ENCODE assay signal across 9 mouse cellular contexts in genomic region chr5:33996694-33997045, GRCm38 (mm10). TPM values are rescaled to one million over a fixed set of nuclear protein-coding genes. Genes with fewer than 3 reads are reported as not detected.
DNase-seq lines count a peak whose midpoint lies in the region; ATAC-seq lines count a peak whose summit lies in the region.
"Had no signal": no experiment of that assay in that cellular context is flagged by ENCODE, and none has a peak within 500 bp of the region (broad histone marks: within the 10 kb centered on the region; RNA-seq: fewer than 3 reads in every experiment).

No protein-coding gene starts in this region.

- H3K4me2 ChIP-seq in kidney, embryonic 16.5 days (replicated peaks; ENCODE audit: low read depth, low read length): peak overlapping the region; percentile 97
- H3K4me2 ChIP-seq in embryonic facial prominence, embryonic 12.5 days (replicated peaks): peak overlapping the region; percentile 97
- peak overlapping the region; percentile 85 for H3K4me2 ChIP-seq in hindbrain, embryonic 15.5 days
- H3K4me2 ChIP-seq in midbrain, embryonic 15.5 days: peak overlapping the region; percentile 83

- no peak overlapping the region for H3K27ac ChIP-seq in kidney, embryonic 16.5 days (ENCODE audit: low read length)
- 0 out of 2 replicates have a peak overlapping the region, but pooled peaks have one; percentile 50 for H3K27ac ChIP-seq in embryonic facial prominence, embryonic 12.5 days
- peak overlapping the region; percentile 99 for H3K27ac ChIP-seq in hindbrain, embryonic 15.5 days (replicated peaks)
- H3K27ac ChIP-seq in midbrain, embryonic 15.5 days: peak overlapping the region; percentile 100

- peak overlapping the region; percentile 64 for H3K9ac ChIP-seq in kidney, embryonic 16.5 days (replicated peaks; ENCODE audit: low read length)
- peak overlapping the region; percentile 36 for H3K9ac ChIP-seq in embryonic facial prominence, embryonic 12.5 days
- H3K9ac ChIP-seq in hindbrain, embryonic 15.5 days: peak overlapping the region; percentile 83
- peak overlapping the region; percentile 98 for H3K9ac ChIP-seq in midbrain, embryonic 15.5 days

- peak; percentile 35 for ATAC-seq in kidney, embryonic 16.5 days (ENCODE audit: low FRiP score, low TSS enrichment)
- no peak; the same call in 1 of the 2 replicates for ATAC-seq in embryonic facial prominence, embryonic 12.5 days (ENCODE audit: insufficient number of reproducible peaks, insufficient read depth, low FRiP score, low TSS enrichment)
- no peak for ATAC-seq in hindbrain, embryonic 15.5 days (ENCODE audit: low FRiP score, low read depth)
- no peak; the same call in 1 of the 2 replicates for ATAC-seq in midbrain, embryonic 15.5 days (replicated peaks)

- no peaks in the 10 kb centered on the region for H3K36me3 ChIP-seq in kidney, embryonic 16.5 days (ENCODE audit: insufficient read depth, low read length)
- H3K36me3 ChIP-seq in embryonic facial prominence, embryonic 12.5 days: no peaks in the 10 kb centered on the region
- peaks cover 9% of the 10 kb centered on the region; the same call in 1 of the 2 replicates for H3K36me3 ChIP-seq in hindbrain, embryonic 15.5 days
- H3K36me3 ChIP-seq in midbrain, embryonic 15.5 days (replicated peaks): peaks cover 11% of the 10 kb centered on the region; the same call in 1 of the 2 replicates

- H3K9me3 ChIP-seq in kidney, embryonic 16.5 days (ENCODE audit: low read length): no peaks in the 10 kb centered on the region
- no peaks in the 10 kb centered on the region for H3K9me3 ChIP-seq in embryonic facial prominence, embryonic 12.5 days
- H3K9me3 ChIP-seq in hindbrain, embryonic 15.5 days: no peaks in the 10 kb centered on the region
- H3K9me3 ChIP-seq in midbrain, embryonic 15.5 days: no peaks in the 10 kb centered on the region

- H3K27me3 ChIP-seq in kidney, embryonic 16.5 days (ENCODE audit: insufficient read depth, low read length): peaks cover 63% of the 10 kb centered on the region
- H3K27me3 ChIP-seq in embryonic facial prominence, embryonic 12.5 days: peaks cover 64% of the 10 kb centered on the region
- no peaks in the 10 kb centered on the region for H3K27me3 ChIP-seq in hindbrain, embryonic 15.5 days
- no peaks in the 10 kb centered on the region for H3K27me3 ChIP-seq in midbrain, embryonic 15.5 days (replicated peaks)

- H3K4me1 ChIP-seq in kidney, embryonic 16.5 days (ENCODE audit: insufficient read depth, low read length): peaks cover 17% of the 10 kb centered on the region
- H3K4me1 ChIP-seq in embryonic facial prominence, embryonic 12.5 days: peaks cover 6% of the 10 kb centered on the region; the same call in 1 of the 2 replicates
- peaks cover 40% of the 10 kb centered on the region for H3K4me1 ChIP-seq in hindbrain, embryonic 15.5 days (replicated peaks)
- H3K4me1 ChIP-seq in midbrain, embryonic 15.5 days: peaks cover 40% of the 10 kb centered on the region

- whole genome bisulfite sequencing in kidney, embryonic 16.5 days: under 1% methylated on average over 54 of the region's 55 CpGs
- under 1% methylated on average over 38 of the region's 55 CpGs for WGBS in embryonic facial prominence, embryonic 12.5 days
- under 1% methylated on average over 49 of the region's 55 CpGs for WGBS in hindbrain, embryonic 15.5 days
- WGBS in midbrain, embryonic 15.5 days: under 1% methylated on average over 35 of the region's 55 CpGs

- peak overlapping the region; percentile 64 for H3K4me3 ChIP-seq in kidney, embryonic 16.5 days (ENCODE audit: low read length)
- peak overlapping the region; percentile 64 for H3K4me3 ChIP-seq in embryonic facial prominence, embryonic 12.5 days
- peak overlapping the region; percentile 99 for H3K4me3 ChIP-seq in hindbrain, embryonic 15.5 days
- peak overlapping the region; percentile 99 for H3K4me3 ChIP-seq in midbrain, embryonic 15.5 days

- DNase-seq in kidney, postnatal 25 days: no peak
- no peak for DNase-seq in gastrocnemius, postnatal 10 days
- no peak for DNase-seq in layer of hippocampus, adult 9-10 months (ENCODE audit: low spot score)
- DNase-seq in embryo, embryonic 10.5 days (ENCODE audit: low spot score): no peak

RNA-seq across cellular contexts. Expression of gene Nat8l, which starts 0.9 kb away (rescaled TPM):
- polyA plus RNA-seq in kidney, embryonic 16.5 days (2015; fragmentation: Nextera tagmentation; extraction: Ambion mirVana): 0.35 and 0.42 TPM in 2 replicates
- polyA plus RNA-seq in embryonic facial prominence, embryonic 12.5 days (2016; fragmentation: Nextera tagmentation; extraction: Ambion mirVana): 0.34 and 0.41 TPM in 2 replicates
- 6.2 TPM in 2 replicates for polyA plus RNA-seq in hindbrain, embryonic 15.5 days (2015; fragmentation: Nextera tagmentation; extraction: Ambion mirVana)
- 5.8 and 6.0 TPM in 2 replicates for polyA plus RNA-seq in midbrain, embryonic 15.5 days (2015; fragmentation: Nextera tagmentation; extraction: Ambion mirVana)
- total RNA-seq in gastrocnemius, postnatal 10 days (2021): 1 to 10 TPM in 1 of 2 experiments, under 1 TPM in 1; 0.35 to 1.3 TPM

RNA-seq across cellular contexts. Expression of gene Gm1673, which starts 13.4 kb away (rescaled TPM):
- polyA plus RNA-seq in kidney, embryonic 16.5 days (2015; fragmentation: Nextera tagmentation; extraction: Ambion mirVana): 91.1 and 91.5 TPM in 2 replicates
- polyA plus RNA-seq in embryonic facial prominence, embryonic 12.5 days (2016; fragmentation: Nextera tagmentation; extraction: Ambion mirVana): 213 and 239 TPM in 2 replicates
- polyA plus RNA-seq in hindbrain, embryonic 15.5 days (2015; fragmentation: Nextera tagmentation; extraction: Ambion mirVana): 598 and 652 TPM in 2 replicates
- polyA plus RNA-seq in midbrain, embryonic 15.5 days (2015; fragmentation: Nextera tagmentation; extraction: Ambion mirVana): 583 and 656 TPM in 2 replicates
- total RNA-seq in gastrocnemius, postnatal 10 days (2021): 1 to 10 TPM; 2.5 to 3.2 TPM
- polyA plus RNA-seq: erythroblast, embryonic 14.5 days had no signal

Comparison
In these comparisons a context has a peak if more than half of its experiments do, and no peak if none do; other contexts are left out.
1. H3K9ac ChIP-seq: peak in every context shown above with its lines; median percentile 98 in midbrain, embryonic 15.5 days; 83 in hindbrain, embryonic 15.5 days; 64 in kidney, embryonic 16.5 days; 36 in embryonic facial prominence, embryonic 12.5 days.